ENCODE assay signal across 12 mouse cellular contexts in genomic region chr16:5651002-5651401, GRCm38 (mm10).
"Had no signal": no experiment of that assay in that cellular context is flagged by ENCODE, and none has a peak within 500 bp of the region (broad histone marks: within the 10 kb centered on the region; RNA-seq: fewer than 3 reads in every experiment).

No protein-coding gene starts in this region.

- DNase-seq: lung, adult 18-20 months; lung, embryonic 14.5 days; lung, postnatal 10 days; lung, postnatal 4 days; midbrain, embryonic 14.5 days; right cerebral cortex, postnatal 25 days; right cerebral cortex, postnatal 4 days; spleen, adult 18-20 months; thymus, adult 18-20 months; thymus, postnatal 25 days; thymus, postnatal 4 days had no signal

- ATAC-seq: midbrain, embryonic 16.5 days had no signal
